Mouse (Mus musculus) cortical plate, adult 2 months (tissue): ENCODE measurements around the gene Mllt3.

ENCODE experiments used
- CTCF ChIP-seq: fragments of 200-500 bp; IDR thresholded peaks from 2 replicates; pipeline ENCODE4 v1.5.1; 2011; ENCODE audit warnings: mild to moderate bottlenecking, control low read depth, low read length; ENCODE audit not compliant: insufficient read depth; ENCODE audit errors: extremely low read depth
- POLR2A ChIP-seq: fragments of 200-500 bp; IDR thresholded peaks from 2 replicates; pipeline ENCODE4 v1.6.1; 2011; ENCODE audit warnings: mild to moderate bottlenecking, low read length, control low read depth; ENCODE audit not compliant: insufficient read depth; ENCODE audit errors: extremely low read depth

- no peak for TF ChIP-seq CTCF
- TF ChIP-seq POLR2A = no peak
Measured at GRCm38 (mm10) chr4:88081885-88082284, 48.7 kb upstream of the Mllt3 start.
